Mouse (Mus musculus) C2C12 (cell line): ENCODE data around the gene Arfgap2.

Source experiments
- CEBPB ChIP-seq: IDR thresholded peaks from one replicate; pipeline ENCODE4 v1.6.1; 2011; ENCODE audit warnings: low read depth, mild to moderate bottlenecking, control low read depth, moderate library complexity
- CTCF ChIP-seq: IDR thresholded peaks from one replicate; pipeline ENCODE4 v1.5.1; 2011; ENCODE audit not compliant: control insufficient read depth, insufficient read depth, insufficient read length
- MAX ChIP-seq: IDR thresholded peaks from one replicate; pipeline ENCODE4 v1.6.1; 2011; ENCODE audit warnings: mild to moderate bottlenecking, control low read depth
- MYOD1 ChIP-seq: IDR thresholded peaks from one replicate; pipeline ENCODE4 v1.6.1; 2011; ENCODE audit warnings: low read depth; ENCODE audit not compliant: control insufficient read depth, insufficient read length
- MYOG ChIP-seq: IDR thresholded peaks from one replicate; pipeline ENCODE4 v1.6.1; 2011; ENCODE audit not compliant: control insufficient read depth, insufficient read length; ENCODE audit errors: extremely low read depth
- USF1 ChIP-seq: IDR thresholded peaks from one replicate; pipeline ENCODE4 v1.6.1; 2011; ENCODE audit warnings: low read depth, mild to moderate bottlenecking, control low read depth, moderate library complexity

- no peak for TF ChIP-seq CTCF
- no peak for TF ChIP-seq MYOD1
- no peak for TF ChIP-seq USF1
- no peak for TF ChIP-seq MAX
- no peak for TF ChIP-seq MYOG
- TF ChIP-seq CEBPB: no peak
Observed at GRCm38 (mm10) chr2:91268706-91269105, 3.9 kb downstream of the Arfgap2 start.
